Mouse (Mus musculus) forebrain, embryonic 12.5 days (tissue): ENCODE data around the gene Ptpdc1. TPM values are rescaled to one million over a fixed set of nuclear protein-coding genes. Genes with fewer than 3 reads are reported as not detected.
A peak's percentile ranks its signal among the peaks of the same experiment; 100 is the strongest.

Experiments used
- ATAC-seq: fragments of 200-750 bp; cut with Nextera tagmentation; 2 replicates; pipeline ENCODE4 v1.8.0; 2017; ENCODE audit warnings: moderate TSS enrichment; ENCODE audit not compliant: low FRiP score
- H3K27ac ChIP-seq: fragments of 300-500 bp; sonication (generic); 2 replicates; pipeline ENCODE4 v1.5.1; 2016; ENCODE audit warnings: mild to moderate bottlenecking
- H3K27me3 ChIP-seq: fragments of 300-500 bp; sonication (generic); 2 replicates; pipeline ENCODE4 v1.6.1; 2016; ENCODE audit warnings: mild to moderate bottlenecking
- H3K36me3 ChIP-seq: fragments of 300-500 bp; sonication (generic); replicated peaks from 2 replicates; pipeline ENCODE4 v1.6.1; 2016; ENCODE audit warnings: mild to moderate bottlenecking
- H3K4me1 ChIP-seq: fragments of 300-500 bp; sonication (generic); 2 replicates; pipeline ENCODE4 v1.6.1; 2016
- H3K4me2 ChIP-seq: fragments of 300-500 bp; sonication (generic); 2 replicates; pipeline ENCODE4 v1.6.1; 2016; ENCODE audit warnings: mild to moderate bottlenecking, moderate library complexity
- H3K4me3 ChIP-seq: fragments of 300-500 bp; sonication (generic); replicated peaks from 2 replicates; pipeline ENCODE4 v1.5.1; 2016; ENCODE audit warnings: mild to moderate bottlenecking
- H3K9ac ChIP-seq: fragments of 300-500 bp; sonication (generic); 2 replicates; pipeline ENCODE4 v1.6.1; 2016; ENCODE audit warnings: mild to moderate bottlenecking
- H3K9me3 ChIP-seq: fragments of 300-500 bp; sonication (generic); 2 replicates; pipeline ENCODE4 v1.6.1; 2016
- WGBS: fragments of 180-500 bp; shearing (Covaris S2); methylation state at CpG from one replicate; pipeline ENCODE4 v1.1.7; 2016; 5-methylcytosine and 5-hydroxymethylcytosine counted together
- polyA plus RNA-seq: library from polyadenylated mRNA; unstranded; fragments of >200 nt; fragmentation: Nextera tagmentation; extraction: Ambion mirVana; gene quantifications from 2 replicates; pipeline ENCODE4 v1.2.1, GENCODE M21; 2016

Gene Ptpdc1
- polyA plus RNA-seq, 1 experiment from 2014 or later, result 16.1 TPM

DNA sequence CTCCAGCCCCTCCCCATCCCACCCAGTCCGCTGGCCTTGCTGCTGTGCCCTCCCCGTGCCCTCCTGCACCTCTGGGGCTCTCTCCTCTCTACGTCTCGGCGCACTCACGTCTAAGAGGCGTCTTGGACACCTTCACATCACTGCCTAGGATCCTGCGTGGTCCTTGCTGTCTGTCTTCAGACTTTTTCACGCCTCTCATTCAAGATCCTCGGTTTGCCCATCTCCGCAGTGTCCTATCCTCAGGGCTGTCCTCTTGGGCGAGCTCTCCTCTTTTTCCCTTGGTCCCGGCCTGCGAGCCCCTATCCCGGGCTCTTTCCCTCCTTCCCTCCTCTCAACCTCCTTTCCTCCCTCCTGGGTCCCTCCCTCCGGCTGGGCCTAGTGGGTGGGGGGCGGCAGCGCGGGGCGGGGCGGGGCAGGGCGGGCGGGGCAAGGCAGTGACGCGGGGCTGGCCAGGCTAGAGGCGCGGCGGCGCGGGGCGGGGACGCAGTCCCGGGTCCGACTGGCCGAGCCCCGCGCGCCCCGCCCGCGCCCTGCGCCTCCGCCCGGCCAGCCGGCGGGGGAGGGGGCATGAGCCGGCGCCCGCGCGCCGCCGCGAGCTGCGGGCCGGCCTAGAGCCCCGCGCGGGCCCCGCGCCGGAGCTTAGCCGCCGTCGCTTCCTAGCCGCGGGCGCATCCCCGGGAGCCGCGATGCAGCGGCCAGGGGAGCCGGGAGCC, 37.1 kb upstream of the Ptpdc1 start, which contains the start of gene Barx1:
TSS of gene Barx1 (plus strand) at position 568 of the 713 bp plus-strand sequence.
- WGBS, result under 1% methylated on average over 39 of the region's 73 CpGs
- ATAC-seq, result 0 out of 2 replicates have a peak, but pooled peaks have one; percentile 23
- Histone ChIP-seq H3K27ac (no peak within 1 kb of the TSS), H3K4me1 (peaks cover 37% of the 10 kb centered on the region), H3K27me3 (peaks cover 100% of the 10 kb centered on the region), H3K4me3 (peak within 1 kb of the TSS; percentile 47), H3K36me3 (no peaks in the 10 kb centered on the region), H3K9me3 (no peaks in the 10 kb centered on the region), H3K4me2 (peak within 1 kb of the TSS; percentile 73), H3K9ac (peak within 1 kb of the TSS; percentile 45)

- Histone ChIP-seq H3K27me3 (peaks cover 100% of the 10 kb centered on the region), H3K36me3 (no peaks in the 10 kb centered on the region), H3K4me3 (no peak overlapping the region), H3K27ac (no peak overlapping the region), H3K9ac (no peak overlapping the region), H3K4me2 (no peak overlapping the region), H3K9me3 (no peaks in the 10 kb centered on the region), H3K4me1 (peaks cover 37% of the 10 kb centered on the region)
- WGBS, result 0% methylated on average over 1 of the region's 1 CpGs
- no peak for ATAC-seq
Measured at GRCm38 (mm10) chr13:48661561-48661960, 36.1 kb upstream of the Ptpdc1 start.

DNA sequence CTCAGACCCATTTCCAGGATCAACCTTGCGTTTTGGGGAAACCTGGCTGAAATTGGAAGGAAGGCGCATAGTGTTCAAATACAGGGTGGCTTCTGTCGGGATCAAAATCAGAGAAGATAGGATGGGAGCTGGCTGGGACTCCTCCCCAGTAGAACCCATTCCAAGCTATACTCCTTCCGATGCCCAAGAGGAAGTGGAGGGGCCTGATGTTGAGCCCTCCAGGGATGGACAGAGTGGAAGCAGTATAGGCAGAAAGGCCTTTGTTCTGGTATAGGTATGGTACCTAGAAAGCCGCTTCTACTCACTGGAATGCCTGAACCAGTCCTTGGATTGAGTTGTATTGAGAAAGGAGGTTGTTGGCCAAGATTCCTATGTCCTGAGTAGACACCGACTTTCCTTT, 35.3 kb upstream of the Ptpdc1 start:
- Histone ChIP-seq H3K4me1 (peaks cover 32% of the 10 kb centered on the region), H3K9ac (no peak overlapping the region), H3K9me3 (no peaks in the 10 kb centered on the region), H3K4me2 (no peak overlapping the region), H3K27ac (no peak overlapping the region), H3K4me3 (no peak overlapping the region), H3K27me3 (peaks cover 100% of the 10 kb centered on the region), H3K36me3 (no peaks in the 10 kb centered on the region)
- no peak for ATAC-seq
- 10% methylated on average over 6 of the region's 6 CpGs for WGBS

DNA sequence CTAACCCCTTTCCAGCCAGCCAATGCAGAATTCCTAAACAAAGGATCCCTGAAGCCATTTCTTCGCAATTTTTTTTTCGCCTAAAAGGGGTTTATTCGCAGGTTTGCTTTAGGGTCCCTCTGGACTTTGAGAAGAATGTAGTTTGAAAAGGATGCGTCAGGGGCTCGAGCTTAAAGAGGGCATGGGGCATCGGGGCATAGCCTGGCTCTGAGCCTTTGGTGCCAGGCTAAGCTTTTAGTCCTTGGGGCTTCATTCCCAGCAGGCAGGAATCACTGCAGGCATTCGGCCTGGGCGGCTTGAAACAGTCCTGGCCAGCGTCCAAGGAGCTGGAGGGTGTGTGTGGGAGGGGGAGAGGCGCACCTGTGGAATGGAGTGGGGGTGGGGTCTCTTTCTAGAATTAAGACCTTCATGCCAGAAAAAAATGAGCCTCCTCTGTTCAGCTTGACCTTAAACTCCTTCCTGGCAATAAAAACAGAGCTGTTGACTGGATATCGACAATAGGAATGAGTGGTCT, 34.8 kb upstream of the Ptpdc1 start:
- Histone ChIP-seq H3K9me3 (no peaks in the 10 kb centered on the region), H3K4me2 (peak overlapping the region; percentile 36), H3K9ac (no peak overlapping the region), H3K27me3 (peaks cover 100% of the 10 kb centered on the region), H3K36me3 (no peaks in the 10 kb centered on the region), H3K4me3 (no peak overlapping the region), H3K4me1 (peaks cover 27% of the 10 kb centered on the region), H3K27ac (no peak overlapping the region)
- WGBS, result 1% methylated on average over 11 of the region's 11 CpGs
- no peak for ATAC-seq

- Histone ChIP-seq H3K4me2 (peak overlapping the region; percentile 36), H3K4me1 (peaks cover 22% of the 10 kb centered on the region), H3K27me3 (peaks cover 100% of the 10 kb centered on the region), H3K27ac (no peak overlapping the region), H3K9ac (no peak overlapping the region), H3K4me3 (peak overlapping the region; percentile 24), H3K9me3 (no peaks in the 10 kb centered on the region), H3K36me3 (no peaks in the 10 kb centered on the region)
- WGBS, result under 1% methylated on average over 38 of the region's 38 CpGs
- ATAC-seq, result no peak
Measured at GRCm38 (mm10) chr13:48659254-48660220, 34.1 kb upstream of the Ptpdc1 start.

- Histone ChIP-seq H3K9ac (no peak overlapping the region), H3K9me3 (no peaks in the 10 kb centered on the region), H3K36me3 (no peaks in the 10 kb centered on the region), H3K4me3 (no peak overlapping the region), H3K4me1 (peaks cover 22% of the 10 kb centered on the region), H3K27me3 (peaks cover 98% of the 10 kb centered on the region), H3K4me2 (0 out of 2 replicates have a peak overlapping the region, but pooled peaks have one; percentile 19), H3K27ac (no peak overlapping the region)
- no peak for ATAC-seq
- WGBS, result 1% methylated on average over 33 of the region's 33 CpGs
Measured at GRCm38 (mm10) chr13:48658588-48659253, 33.3 kb upstream of the Ptpdc1 start.

- no peak for ATAC-seq
- H3K4me2 ChIP-seq, result no peak overlapping the region
- peaks cover 14% of the 10 kb centered on the region for H3K4me1 ChIP-seq
- H3K4me3 ChIP-seq, result no peak overlapping the region
- WGBS, result 3% methylated on average over 9 of the region's 9 CpGs
- H3K27me3 ChIP-seq, result peaks cover 98% of the 10 kb centered on the region
- no peaks in the 10 kb centered on the region for H3K9me3 ChIP-seq
- no peak overlapping the region for H3K9ac ChIP-seq
- no peak overlapping the region for H3K27ac ChIP-seq
- no peaks in the 10 kb centered on the region for H3K36me3 ChIP-seq
Measured at GRCm38 (mm10) chr13:48657791-48658190, 32.3 kb upstream of the Ptpdc1 start.

- H3K4me1 ChIP-seq, result peaks cover 8% of the 10 kb centered on the region
- no peak overlapping the region for H3K4me3 ChIP-seq
- no peak overlapping the region for H3K9ac ChIP-seq
- ATAC-seq, result peak; percentile 57
- H3K27me3 ChIP-seq, result peaks cover 90% of the 10 kb centered on the region
- H3K36me3 ChIP-seq, result no peaks in the 10 kb centered on the region
- WGBS, result 0% methylated on average over 8 of the region's 8 CpGs
- H3K27ac ChIP-seq, result no peak overlapping the region
- no peaks in the 10 kb centered on the region for H3K9me3 ChIP-seq
- H3K4me2 ChIP-seq, result peak overlapping the region; percentile 28
Measured at GRCm38 (mm10) chr13:48655637-48656036, 30.2 kb upstream of the Ptpdc1 start.

DNA sequence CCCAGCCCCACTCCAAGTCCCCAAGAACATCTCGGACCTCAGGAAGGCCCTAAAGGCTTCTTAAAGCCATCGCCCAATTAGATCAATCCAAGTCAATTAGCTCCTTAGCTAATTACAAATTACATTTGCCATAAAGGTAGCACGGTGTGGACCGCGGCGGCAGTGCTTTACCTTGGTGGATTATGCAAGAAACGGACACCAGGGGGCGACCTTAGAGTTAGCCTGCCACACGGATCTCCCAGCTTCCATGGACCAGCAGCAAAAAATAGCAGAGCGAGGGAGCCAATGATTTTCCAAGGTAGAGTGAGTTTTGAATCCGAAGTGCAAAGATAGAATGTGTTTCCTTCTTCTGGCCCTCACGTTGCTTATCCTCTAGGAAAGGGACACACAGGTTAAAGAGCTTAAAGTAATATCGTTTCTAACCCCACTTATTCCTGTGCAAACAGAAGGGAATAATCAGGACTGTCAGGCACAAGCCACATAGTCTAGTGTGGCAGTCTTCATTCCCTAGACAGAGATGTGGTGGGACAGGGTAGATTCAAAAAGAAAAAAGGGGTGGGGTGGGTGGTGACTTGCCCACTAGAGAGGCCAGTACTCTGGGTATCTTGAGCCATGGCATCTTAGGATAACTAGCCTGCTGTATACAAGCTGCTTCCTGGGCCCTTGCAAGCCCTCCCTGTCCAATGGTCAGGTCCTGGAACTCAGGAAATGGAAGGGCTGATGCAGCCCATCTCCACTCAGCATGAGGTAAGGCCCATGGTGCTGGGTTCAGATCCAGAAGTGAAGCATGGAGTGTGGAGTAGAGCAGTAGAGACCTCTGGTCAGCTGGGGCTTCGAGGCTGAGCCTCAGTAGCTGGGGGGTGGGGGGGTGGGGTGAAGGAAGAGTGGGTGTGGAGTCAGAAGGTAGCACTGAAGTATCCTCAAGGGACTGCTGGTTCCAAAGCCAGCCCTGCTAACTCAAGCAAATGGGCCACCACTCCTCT, 28.6 kb upstream of the Ptpdc1 start:
- no peak overlapping the region for H3K9ac ChIP-seq
- H3K4me1 ChIP-seq, result no peaks in the 10 kb centered on the region
- H3K9me3 ChIP-seq, result no peaks in the 10 kb centered on the region
- no peak for ATAC-seq
- WGBS, result 9% methylated on average over 14 of the region's 14 CpGs
- H3K27me3 ChIP-seq, result peaks cover 74% of the 10 kb centered on the region
- H3K4me3 ChIP-seq, result no peak overlapping the region
- no peak overlapping the region for H3K4me2 ChIP-seq
- H3K27ac ChIP-seq, result no peak overlapping the region
- no peaks in the 10 kb centered on the region for H3K36me3 ChIP-seq

GRCm38 (mm10) chr13:48651132-48652065, 25.9 kb upstream of the Ptpdc1 start:
- H3K4me2 ChIP-seq, result no peak overlapping the region
- WGBS, result 75% methylated on average over 6 of the region's 6 CpGs
- no peak overlapping the region for H3K9ac ChIP-seq
- H3K27ac ChIP-seq, result no peak overlapping the region
- H3K4me1 ChIP-seq, result no peaks in the 10 kb centered on the region
- ATAC-seq, result no peak
- peaks cover 47% of the 10 kb centered on the region for H3K27me3 ChIP-seq
- H3K36me3 ChIP-seq, result no peaks in the 10 kb centered on the region
- no peaks in the 10 kb centered on the region for H3K9me3 ChIP-seq
- no peak overlapping the region for H3K4me3 ChIP-seq
